Mouse (Mus musculus) liver, adult 2 months (tissue): Measurements from ENCODE around the gene Grhl3. TPM values are rescaled to one million over a fixed set of nuclear protein-coding genes. Genes with fewer than 3 reads are reported as not detected.

ENCODE experiments used
- DNase-seq: peaks from one replicate; pipeline ENCODE4 v3.0.0-alpha.2; 2011; ENCODE audit warnings: low read depth, low spot score; ENCODE audit errors: extremely low read depth
- H3K27ac ChIP-seq: fragments of 200-500 bp; replicated peaks from 2 replicates; pipeline ENCODE4 v1.5.1; 2012; ENCODE audit warnings: low read depth, mild to moderate bottlenecking, control low read depth, inconsistent platforms, low read length; ENCODE audit not compliant: insufficient read depth
- H3K27me3 ChIP-seq: fragments of 200-500 bp; 2 replicates; pipeline ENCODE4 v1.6.1; 2012; ENCODE audit warnings: mild to moderate bottlenecking, moderate library complexity, low read length, inconsistent platforms; ENCODE audit not compliant: control insufficient read depth, insufficient read depth
- H3K36me3 ChIP-seq: fragments of 200-500 bp; 2 replicates; pipeline ENCODE4 v1.6.1; 2012; ENCODE audit warnings: low read length, inconsistent platforms; ENCODE audit not compliant: control insufficient read depth, insufficient read depth
- H3K4me1 ChIP-seq: fragments of 200-500 bp; 2 replicates; pipeline ENCODE4 v1.6.1; 2011; ENCODE audit warnings: low read length; ENCODE audit not compliant: control insufficient read depth, insufficient read depth
- H3K4me3 ChIP-seq: fragments of 200-500 bp; 2 replicates; pipeline ENCODE4 v1.5.1; 2011; ENCODE audit warnings: low read depth, mild to moderate bottlenecking, control low read depth, low read length, moderate library complexity; ENCODE audit not compliant: insufficient read depth
- H3K79me2 ChIP-seq: fragments of 200-500 bp; 2 replicates; pipeline ENCODE4 v1.6.1; 2012; ENCODE audit warnings: inconsistent platforms, mild to moderate bottlenecking, low read length, moderate library complexity; ENCODE audit not compliant: control insufficient read depth, insufficient read depth
- H3K9ac ChIP-seq: fragments of 200-500 bp; 2 replicates; pipeline ENCODE4 v1.6.1; 2012; ENCODE audit warnings: low read depth, mild to moderate bottlenecking, control low read depth, inconsistent platforms, low read length
- CTCF ChIP-seq: fragments of 200-500 bp; IDR thresholded peaks from 2 replicates; pipeline ENCODE4 v1.5.1; 2011; ENCODE audit warnings: low read depth, low read length, control low read depth
- POLR2A ChIP-seq: fragments of 200-500 bp; IDR thresholded peaks from 2 replicates; pipeline ENCODE4 v1.6.1; 2011; ENCODE audit warnings: low read length, control low read depth; ENCODE audit not compliant: insufficient read depth; ENCODE audit errors: extremely low read depth
- WGBS: fragments of 180-500 bp; shearing (Covaris S2); methylation state at CpG from one replicate; pipeline ENCODE4 v1.1.7; 2018; 5-methylcytosine and 5-hydroxymethylcytosine counted together
- polyA plus RNA-seq: library from polyadenylated mRNA; depleted of rRNA; stranded (reverse); fragments of >200 nt; gene quantifications from 2 replicates; pipeline ENCODE4 v1.2.3, GENCODE M21; 2012
- total RNA-seq: library from RNA; depleted of rRNA; stranded (reverse); fragments of >200 nt; gene quantifications from 2 replicates; pipeline ENCODE4 v1.2.3, GENCODE M21; 2014

The Grhl3 gene
- total and polyA plus RNA-seq, 2 experiments = 0.04 to 0.09 TPM

DNA sequence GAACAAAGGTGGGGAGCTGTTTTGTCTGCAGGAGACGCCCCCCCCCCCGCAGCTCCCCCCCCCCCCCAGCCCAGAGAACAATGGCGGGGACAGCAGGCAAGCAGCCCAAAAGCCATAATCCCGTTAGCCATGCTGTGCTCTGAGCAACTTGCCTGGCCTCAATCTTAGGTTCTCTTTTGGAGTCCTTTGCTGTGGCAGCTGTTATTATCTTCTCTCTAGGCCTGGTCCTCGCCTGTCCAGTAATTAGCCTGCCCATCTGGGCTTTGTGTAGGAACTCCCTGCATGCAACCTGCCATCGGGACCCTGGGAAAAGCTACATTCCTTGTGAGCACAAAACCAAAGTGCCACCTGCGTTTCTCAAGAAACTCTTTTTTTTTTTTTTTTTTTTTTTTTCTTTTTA lies 49.5 kb downstream of the Grhl3 start:
- no peak overlapping the region for H3K9ac ChIP-seq
- no peaks in the 10 kb centered on the region for H3K36me3 ChIP-seq
- TF ChIP-seq POLR2A (no peak), CTCF (no peak)
- H3K4me1 ChIP-seq = no peaks in the 10 kb centered on the region
- DNase-seq = no peak
- no peak overlapping the region for H3K27ac ChIP-seq
- H3K4me3 ChIP-seq = no peak overlapping the region
- H3K27me3 ChIP-seq = no peaks in the 10 kb centered on the region
- WGBS = 42% methylated on average over 6 of the region's 7 CpGs
- H3K79me2 ChIP-seq = no peaks in the 10 kb centered on the region

- no peaks in the 10 kb centered on the region for H3K27me3 ChIP-seq
These were observed 53.0 kb downstream of the Grhl3 start for GRCm38 (mm10) chr4:135520421-135520820.

GRCm38 (mm10) chr4:135518135-135518534 lies 55.3 kb downstream of the Grhl3 start:
- Histone ChIP-seq H3K36me3 (no peaks in the 10 kb centered on the region), H3K4me3 (no peak overlapping the region), H3K27me3 (no peaks in the 10 kb centered on the region), H3K9ac (0 out of 2 replicates have a peak overlapping the region, but pooled peaks have one; percentile 23), H3K4me1 (peaks cover 26% of the 10 kb centered on the region), H3K79me2 (no peaks in the 10 kb centered on the region), H3K27ac (peak overlapping the region; percentile 74)
- no peak for TF ChIP-seq CTCF
- no peak for TF ChIP-seq POLR2A
- 31% methylated on average over 12 of the region's 12 CpGs for WGBS
- peak; percentile 92 for DNase-seq

More at GRCm38 (mm10) chr4:135520421-135520820, 53.0 kb downstream of the Grhl3 start:
- H3K4me3 ChIP-seq = no peak overlapping the region
- H3K9ac ChIP-seq = no peak overlapping the region
- no peak for DNase-seq
- no peaks in the 10 kb centered on the region for H3K36me3 ChIP-seq
- H3K27ac ChIP-seq = no peak overlapping the region
- H3K4me1 ChIP-seq = peaks cover 20% of the 10 kb centered on the region
- no peaks in the 10 kb centered on the region for H3K79me2 ChIP-seq
- no peak for TF ChIP-seq CTCF
- no peak for TF ChIP-seq POLR2A
- WGBS = 75% methylated on average over 9 of the region's 9 CpGs

- peak; percentile 94 for DNase-seq
- Histone ChIP-seq H3K27ac (peak overlapping the region; percentile 81), H3K36me3 (no peaks in the 10 kb centered on the region), H3K4me1 (peaks cover 26% of the 10 kb centered on the region), H3K79me2 (no peaks in the 10 kb centered on the region), H3K4me3 (no peak overlapping the region), H3K9ac (no peak overlapping the region), H3K27me3 (no peaks in the 10 kb centered on the region)
- 36% methylated on average over 15 of the region's 15 CpGs for WGBS
- no peak for TF ChIP-seq POLR2A
- peak; percentile 93 for TF ChIP-seq CTCF
These were observed 56.8 kb downstream of the Grhl3 start for GRCm38 (mm10) chr4:135516351-135517316.

DNA sequence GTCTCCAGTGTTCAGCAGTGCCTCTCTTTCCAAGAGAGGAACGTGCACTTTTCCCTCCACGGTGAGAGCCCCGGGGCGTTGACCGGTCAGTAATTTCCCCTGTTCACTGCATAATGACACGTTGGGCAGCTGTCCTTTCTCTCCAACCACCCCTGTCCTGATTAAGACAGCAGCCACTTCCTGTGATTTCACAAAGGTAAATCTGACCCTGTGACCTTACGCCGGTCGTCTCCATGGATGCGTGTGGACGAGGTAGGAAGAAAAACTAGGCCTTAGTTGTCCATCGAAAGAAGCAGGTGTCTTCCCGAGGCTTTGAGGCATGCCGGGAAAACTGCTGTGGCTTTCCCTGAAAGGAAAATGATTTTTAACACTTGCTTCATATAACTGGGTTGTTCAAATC lies 58.5 kb downstream of the Grhl3 start:
- Histone ChIP-seq H3K79me2 (no peaks in the 10 kb centered on the region), H3K4me3 (no peak overlapping the region), H3K4me1 (peaks cover 26% of the 10 kb centered on the region), H3K27ac (no peak overlapping the region), H3K27me3 (no peaks in the 10 kb centered on the region), H3K9ac (no peak overlapping the region), H3K36me3 (no peaks in the 10 kb centered on the region)
- DNase-seq = peak; percentile 77
- 34% methylated on average over 14 of the region's 14 CpGs for WGBS
- TF ChIP-seq CTCF = no peak
- TF ChIP-seq POLR2A = no peak

GRCm38 (mm10) chr4:135513865-135514264 lies 59.6 kb downstream of the Grhl3 start:
- no peaks in the 10 kb centered on the region for H3K79me2 ChIP-seq
- no peaks in the 10 kb centered on the region for H3K27me3 ChIP-seq
- peaks cover 26% of the 10 kb centered on the region for H3K4me1 ChIP-seq
- peak; percentile 23 for DNase-seq
- no peaks in the 10 kb centered on the region for H3K36me3 ChIP-seq
- H3K4me3 ChIP-seq = no peak overlapping the region
- no peak overlapping the region for H3K9ac ChIP-seq
- 84% methylated on average over 7 of the region's 7 CpGs for WGBS
- H3K27ac ChIP-seq = no peak overlapping the region
- TF ChIP-seq CTCF (no peak), POLR2A (no peak)
